Mouse (Mus musculus): ENCODE results near the gene Csad. TPM values are rescaled to one million over a fixed set of nuclear protein-coding genes. Genes with fewer than 3 reads are reported as not detected.

The Csad gene
- total RNA-seq, 1 experiment from 2014 or later, result 120 TPM

Other genes starting within 250 kb of the Csad start
- gene Krt8, start 200.2 kb downstream of the Csad start, total RNA-seq (2021), result 1.5 and 14.6 TPM in 2 replicates
- gene Krt18, start 176.5 kb downstream of the Csad start, total RNA-seq (2021), result 2.4 and 11.6 TPM in 2 replicates
- 224 and 250 TPM in 2 replicates for gene Eif4b, start 131.0 kb downstream of the Csad start, total RNA-seq (2021)
- gene Tns2, start 104.3 kb downstream of the Csad start, total RNA-seq (2021), result 83.0 and 121 TPM in 2 replicates
- 23.3 and 30.8 TPM in 2 replicates for gene Spryd3, start 68.5 kb downstream of the Csad start, total RNA-seq (2021)
- gene Igfbp6, start 60.4 kb downstream of the Csad start, total RNA-seq (2021), result 45.7 and 48.0 TPM in 2 replicates
- 0.26 and 4.7 TPM in 2 replicates for gene Soat2, start 54.2 kb downstream of the Csad start, total RNA-seq (2021)
- 58.4 and 83.0 TPM in 2 replicates for gene Zfp740, start 1.5 kb downstream of the Csad start, total RNA-seq (2021)
- 3.0 and 18.4 TPM in 2 replicates for gene Itgb7, start 27.2 kb upstream of the Csad start, total RNA-seq (2021)
- gene Rarg, start 52.8 kb upstream of the Csad start, total RNA-seq (2021), result 25.5 and 27.8 TPM in 2 replicates
- gene Gm9918, start 65.8 kb upstream of the Csad start, total RNA-seq (2021), result not detected in 2 replicates
- 29.9 and 34.3 TPM in 2 replicates for gene Mfsd5, start 74.7 kb upstream of the Csad start, total RNA-seq (2021)
- 6.6 and 10.7 TPM in 2 replicates for gene Espl1, start 91.5 kb upstream of the Csad start, total RNA-seq (2021)
- gene Pfdn5, start 121.4 kb upstream of the Csad start, total RNA-seq (2021), result 330 and 361 TPM in 2 replicates
- gene Myg1, start 127.0 kb upstream of the Csad start, total RNA-seq (2021), result 52.7 and 59.2 TPM in 2 replicates
- 22.5 and 23.2 TPM in 2 replicates for gene Aaas, start 146.0 kb upstream of the Csad start, total RNA-seq (2021)
- gene Sp7, start 162.5 kb upstream of the Csad start, total RNA-seq (2021), result not detected in 2 replicates
- gene Sp1, start 201.4 kb upstream of the Csad start, total RNA-seq (2021), result 72.6 and 73.7 TPM in 2 replicates
- 1.5 and 1.6 TPM in 2 replicates for gene Amhr2, start 240.6 kb upstream of the Csad start, total RNA-seq (2021)